Mouse (Mus musculus): ENCODE measurements around the gene Lancl1.

Lancl1 gene

GRCm38 (mm10) chr1:67038246-67038987 is at the start of gene Lancl1:
Lancl1 (minus strand) TSS chr1:67038872.
- DNase-seq: peak; percentile 95

- no peak for DNase-seq
Measured at GRCm38 (mm10) chr1:67079146-67079545, 40.5 kb upstream of the Lancl1 start.

- no peak for DNase-seq
Measured at GRCm38 (mm10) chr1:67078666-67079065, 40.0 kb upstream of the Lancl1 start.

- DNase-seq: no peak
Measured at GRCm38 (mm10) chr1:67077739-67078138, 39.1 kb upstream of the Lancl1 start.

GRCm38 (mm10) chr1:67067561-67067960 is 28.9 kb upstream of the Lancl1 start:
- no peak for DNase-seq

GRCm38 (mm10) chr1:67065347-67066270 is 26.9 kb upstream of the Lancl1 start:
- no peak for DNase-seq

GRCm38 (mm10) chr1:67061456-67062085 is 22.9 kb upstream of the Lancl1 start:
- DNase-seq: peak; percentile 73

- DNase-seq: no peak
Measured at GRCm38 (mm10) chr1:67055816-67056215, 17.1 kb upstream of the Lancl1 start.

- DNase-seq: no peak
Measured at GRCm38 (mm10) chr1:67052721-67053120, 14.0 kb upstream of the Lancl1 start.

- DNase-seq: no peak
Measured at GRCm38 (mm10) chr1:67049600-67049999, 10.9 kb upstream of the Lancl1 start.

- no peak for DNase-seq
Measured at GRCm38 (mm10) chr1:67048696-67049095, 10.0 kb upstream of the Lancl1 start.

- DNase-seq: no peak
Measured at GRCm38 (mm10) chr1:67045100-67045499, 6.4 kb upstream of the Lancl1 start.

- no peak for DNase-seq
Measured at GRCm38 (mm10) chr1:67042583-67042982, 3.9 kb upstream of the Lancl1 start.

- no peak for DNase-seq
Measured at GRCm38 (mm10) chr1:67039083-67039482, 411 bp upstream of the Lancl1 start.

GRCm38 (mm10) chr1:67037198-67037597 is 1.5 kb downstream of the Lancl1 start:
- no peak for DNase-seq

- peak; percentile 26 for DNase-seq
Measured at GRCm38 (mm10) chr1:67033278-67033677, 5.4 kb downstream of the Lancl1 start.

GRCm38 (mm10) chr1:67026927-67027511 is 11.7 kb downstream of the Lancl1 start:
- DNase-seq: no peak

- no peak for DNase-seq
Measured at GRCm38 (mm10) chr1:67026142-67026541, 12.5 kb downstream of the Lancl1 start.

- no peak for DNase-seq
Measured at GRCm38 (mm10) chr1:67022767-67023166, 15.9 kb downstream of the Lancl1 start.

GRCm38 (mm10) chr1:67022051-67022450 is 16.6 kb downstream of the Lancl1 start:
- no peak for DNase-seq

- DNase-seq: no peak
Measured at GRCm38 (mm10) chr1:67020637-67021161, 18.0 kb downstream of the Lancl1 start.

GRCm38 (mm10) chr1:67017101-67017870 is 21.4 kb downstream of the Lancl1 start:
- no peak for DNase-seq
